Mouse (Mus musculus) cerebellum, adult 2 months (tissue): ENCODE measurements around the gene Tmem33.

Experiments
- CTCF ChIP-seq: fragments of 200-500 bp; IDR thresholded peaks from 2 replicates; pipeline ENCODE4 v1.5.1; 2011; ENCODE audit warnings: low read depth, mild to moderate bottlenecking, control low read depth, low read length, moderate library complexity, borderline replicate concordance; ENCODE audit not compliant: insufficient read depth
- POLR2A ChIP-seq: fragments of 200-500 bp; IDR thresholded peaks from 2 replicates; pipeline ENCODE4 v1.6.1; 2011; ENCODE audit warnings: low read length, control low read depth, borderline replicate concordance; ENCODE audit not compliant: insufficient read depth

- TF ChIP-seq CTCF (no peak), POLR2A (no peak)
These were observed 18.7 kb upstream of the Tmem33 start for GRCm38 (mm10) chr5:67241713-67242112.
